Mouse (Mus musculus) thymus, adult 18-20 months (tissue): ENCODE results near the gene Bmpr1a.
"Not testable (repeated sequence)": the region's sequence is repeated elsewhere in the genome, so short reads cannot be mapped to it uniquely, and the experiment has no call there.

Experiments
- DNase-seq, 2 experiments: peaks; one replicate each; pipeline ENCODE4 v3.0.0; 2022; ENCODE audit warnings: mixed read lengths in 2 of 2

The Bmpr1a gene

DNA sequence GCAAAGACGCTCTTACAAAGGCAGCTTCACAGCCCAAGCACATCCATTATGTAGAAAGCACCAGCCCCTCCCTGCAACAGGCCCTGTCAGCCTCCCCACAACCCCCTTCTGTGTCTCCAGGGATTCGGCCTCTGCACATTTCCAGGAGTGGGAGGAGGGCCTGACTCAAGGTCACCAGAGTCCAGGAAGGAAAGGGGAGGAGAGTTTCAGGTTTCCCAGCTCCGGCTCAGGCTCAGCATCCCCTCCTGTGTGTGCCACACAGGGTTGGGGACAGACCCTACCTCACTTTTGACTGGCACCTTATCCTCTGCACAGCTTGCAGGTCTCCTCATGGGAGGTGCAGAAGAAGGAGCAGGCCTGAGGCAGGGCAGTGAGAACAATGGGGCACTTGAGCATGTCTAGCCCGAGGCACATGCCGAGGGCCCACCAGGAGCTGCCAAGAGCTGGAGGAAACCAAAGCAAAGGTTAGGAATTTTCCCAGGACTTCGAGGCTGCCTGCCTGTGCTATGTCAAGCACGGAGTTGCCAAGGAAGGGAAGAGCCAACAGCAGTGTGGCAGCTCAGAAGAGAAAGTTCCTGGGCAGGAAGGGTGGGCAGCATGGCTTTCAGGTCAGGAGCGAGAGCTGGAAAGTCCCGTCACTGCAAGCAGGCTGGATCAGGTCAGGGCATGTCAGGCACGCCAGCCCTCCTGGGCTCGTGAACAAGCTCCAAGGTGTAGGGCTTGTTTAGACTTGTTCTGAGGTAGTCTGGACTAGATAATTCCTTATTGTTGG, 124.4 kb downstream of the Bmpr1a start:
- no peak for DNase-seq

DNA sequence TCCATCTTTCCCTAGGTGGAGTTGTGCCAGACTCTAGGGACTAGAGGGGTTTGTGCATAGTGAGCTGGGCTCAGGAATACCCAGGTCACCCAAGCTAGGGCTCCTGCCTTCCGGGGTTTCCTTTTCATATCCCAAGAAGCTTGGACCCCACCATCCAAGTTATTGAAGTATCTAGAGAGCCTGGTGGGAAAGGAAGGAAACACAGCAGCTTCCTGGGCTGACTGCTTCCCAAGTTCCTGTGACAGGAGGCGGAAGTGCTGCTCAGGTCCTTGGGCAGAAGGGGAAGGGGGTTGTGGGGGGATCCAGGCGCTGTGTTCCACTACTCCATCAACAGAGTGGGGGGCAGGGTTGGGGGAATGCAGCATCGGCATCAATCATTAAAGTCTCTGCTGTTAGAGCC, 126.0 kb downstream of the Bmpr1a start:
- no peak for DNase-seq

DNA sequence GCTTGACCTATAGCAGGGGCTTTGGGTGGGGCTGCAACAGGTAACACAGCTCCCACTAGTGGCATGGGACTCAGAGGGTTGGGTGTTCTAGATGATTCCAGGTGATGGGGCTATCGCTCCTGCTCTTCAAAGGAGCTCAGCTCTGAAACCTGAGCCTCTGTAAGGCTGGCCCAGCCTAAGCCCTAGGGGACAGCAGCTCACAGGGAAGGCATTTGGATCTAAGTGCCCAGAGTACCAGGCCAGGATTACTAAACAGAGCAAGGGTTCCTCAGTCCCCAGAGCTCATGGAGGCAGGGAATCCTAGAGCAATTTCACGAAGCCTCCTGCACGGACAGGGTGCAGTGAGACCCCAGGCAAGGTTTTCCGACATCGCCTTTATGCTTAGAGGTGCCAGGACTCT, 127.2 kb downstream of the Bmpr1a start:
- DNase-seq: no peak

GRCm38 (mm10) chr14:34375415-34375904, 127.7 kb downstream of the Bmpr1a start, which contains the start of gene Mmrn2:
Mmrn2 (plus strand) TSS chr14:34375465.
- no peak for DNase-seq

GRCm38 (mm10) chr14:34374577-34374976, 128.6 kb downstream of the Bmpr1a start, which contains the start of gene Sncg:
Sncg (minus strand) TSS chr14:34374789.
- DNase-seq: no peak

- no peak for DNase-seq
Measured at GRCm38 (mm10) chr14:34373581-34373980, 129.6 kb downstream of the Bmpr1a start.

DNA sequence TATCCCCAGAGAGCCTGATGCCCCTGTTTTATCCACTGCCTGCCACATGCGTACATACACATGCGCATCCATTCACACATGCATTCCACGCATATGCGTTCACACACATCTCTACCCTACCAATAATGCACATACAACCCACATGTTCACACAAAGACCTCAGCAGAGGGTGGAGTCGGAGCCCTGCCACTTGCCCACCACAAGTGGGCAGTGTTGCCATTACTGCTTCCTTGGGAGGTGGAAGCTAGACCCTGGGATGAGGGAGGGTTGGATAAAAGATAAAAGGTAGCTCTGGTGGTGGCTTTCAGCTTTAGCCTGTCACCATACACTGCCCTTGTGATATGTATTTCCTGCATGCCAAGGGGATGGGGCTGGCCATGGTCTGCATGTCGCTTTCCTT, 130.5 kb downstream of the Bmpr1a start:
- no peak for DNase-seq

DNA sequence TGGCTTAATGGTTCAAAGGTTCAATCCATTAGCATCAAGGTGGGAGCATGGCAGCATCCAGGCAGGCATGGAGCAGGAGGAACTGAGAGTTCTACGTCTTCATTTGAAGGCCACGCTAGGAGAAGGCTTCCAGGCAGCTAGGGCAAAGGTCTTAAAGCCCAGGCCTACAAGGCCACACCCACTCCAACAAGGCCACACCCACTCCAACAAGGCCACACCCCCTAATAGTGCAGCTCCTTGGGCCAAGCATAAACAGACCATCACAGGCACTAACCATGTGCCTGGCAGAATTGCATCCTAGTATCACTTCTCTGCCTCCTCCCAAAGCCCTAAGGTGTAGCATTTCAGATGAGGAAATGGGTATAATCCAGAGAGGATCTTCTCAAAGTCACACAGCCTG, 131.4 kb downstream of the Bmpr1a start:
- no peak for DNase-seq

DNA sequence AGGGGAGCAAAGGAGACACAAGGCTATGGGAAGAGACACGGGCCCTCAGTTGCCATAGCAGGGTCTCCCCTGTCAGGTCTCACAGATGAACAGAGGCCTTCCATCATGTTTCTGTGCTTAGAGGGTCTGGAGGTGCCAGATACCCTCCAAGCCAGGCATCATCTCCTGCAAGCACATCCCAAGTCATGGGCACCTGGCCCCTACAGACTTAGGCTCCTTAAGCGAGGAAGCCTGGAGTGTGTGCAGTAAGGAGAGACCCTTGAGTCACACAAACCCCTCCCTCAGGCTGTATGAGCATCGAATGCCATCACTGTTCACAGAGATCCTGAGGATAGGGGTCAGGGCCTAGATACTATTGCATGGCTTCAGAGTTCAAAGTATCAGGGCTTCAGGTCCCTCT, 132.2 kb downstream of the Bmpr1a start:
- no peak for DNase-seq

DNA sequence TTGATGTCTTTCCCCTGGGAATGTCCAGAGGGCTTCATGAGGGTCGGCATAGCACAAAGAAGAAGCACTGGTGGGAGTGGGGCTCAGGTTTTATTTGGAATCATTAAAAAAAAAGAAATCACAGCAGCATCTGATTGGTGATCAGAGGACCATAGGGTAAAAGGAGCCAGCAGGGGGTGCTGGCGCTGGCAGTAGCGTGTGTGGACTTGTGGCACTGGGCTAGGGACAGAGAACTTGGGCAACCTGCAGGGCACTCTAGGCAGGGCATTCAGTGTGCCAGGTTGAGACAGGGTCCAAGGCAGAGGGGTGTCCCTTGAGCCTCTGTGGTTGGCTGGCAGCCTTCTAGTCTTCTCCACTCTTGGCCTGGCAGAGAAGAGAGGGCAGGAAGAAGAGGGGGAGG, 132.9 kb downstream of the Bmpr1a start:
- no peak for DNase-seq

DNA sequence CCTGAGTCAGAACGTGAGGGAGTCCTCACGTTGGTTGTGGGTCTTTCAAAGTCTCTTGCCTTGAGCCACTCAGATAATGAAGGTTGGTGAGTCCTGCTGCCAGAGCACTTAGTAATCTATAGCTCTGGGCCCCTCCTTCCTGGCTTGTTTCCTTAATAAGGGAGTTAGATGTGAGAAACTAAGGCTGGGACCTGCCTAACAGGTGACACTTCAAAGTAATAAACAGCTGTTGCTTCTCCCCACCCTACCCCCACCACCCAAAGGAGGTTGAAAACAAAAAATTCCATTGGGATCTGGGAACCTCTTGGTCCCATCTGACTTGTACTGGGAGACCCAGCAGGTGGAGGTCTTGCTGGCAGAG, 138.0 kb downstream of the Bmpr1a start:
- no peak for DNase-seq

GRCm38 (mm10) chr14:34364254-34365146, 138.6 kb downstream of the Bmpr1a start:
- DNase-seq: not testable (repeated sequence)

DNA sequence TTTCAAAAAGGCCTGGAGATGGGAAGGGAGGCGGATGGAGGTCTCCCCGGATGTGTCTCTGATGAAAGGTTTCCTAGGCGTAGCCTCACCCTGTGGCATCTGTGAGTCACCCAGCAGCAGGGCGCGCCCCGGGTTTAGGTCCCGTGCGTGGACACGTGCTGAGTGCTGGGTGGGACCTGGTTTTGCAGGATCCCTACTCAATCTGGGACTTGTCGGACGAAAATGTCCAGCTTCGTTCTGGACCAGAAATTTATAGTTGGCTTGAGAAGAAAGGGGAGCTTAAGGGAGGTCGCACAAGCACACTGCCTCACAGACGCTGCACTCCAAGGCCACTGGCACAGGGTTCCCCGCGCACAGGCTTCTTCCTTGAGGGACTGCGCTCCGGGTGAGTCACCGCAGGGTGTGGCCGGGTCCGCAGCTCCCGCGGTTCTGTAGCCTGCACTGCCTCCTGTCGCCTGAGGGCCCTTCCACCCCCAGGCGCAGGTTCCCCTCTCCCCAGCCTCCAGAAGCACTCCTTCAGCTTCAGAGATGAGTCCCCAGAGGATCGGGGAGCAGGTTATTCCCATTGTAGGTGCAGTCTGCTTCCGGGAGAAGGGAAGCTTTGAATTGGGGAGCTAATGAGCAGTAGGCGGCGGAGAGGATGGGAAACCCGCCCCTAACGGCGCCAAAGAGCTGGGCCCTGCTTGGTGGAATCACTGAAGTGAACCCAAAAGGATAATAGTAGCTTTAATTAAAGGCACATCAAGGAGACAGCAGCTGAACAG, 139.5 kb downstream of the Bmpr1a start:
- no peak for DNase-seq

DNA sequence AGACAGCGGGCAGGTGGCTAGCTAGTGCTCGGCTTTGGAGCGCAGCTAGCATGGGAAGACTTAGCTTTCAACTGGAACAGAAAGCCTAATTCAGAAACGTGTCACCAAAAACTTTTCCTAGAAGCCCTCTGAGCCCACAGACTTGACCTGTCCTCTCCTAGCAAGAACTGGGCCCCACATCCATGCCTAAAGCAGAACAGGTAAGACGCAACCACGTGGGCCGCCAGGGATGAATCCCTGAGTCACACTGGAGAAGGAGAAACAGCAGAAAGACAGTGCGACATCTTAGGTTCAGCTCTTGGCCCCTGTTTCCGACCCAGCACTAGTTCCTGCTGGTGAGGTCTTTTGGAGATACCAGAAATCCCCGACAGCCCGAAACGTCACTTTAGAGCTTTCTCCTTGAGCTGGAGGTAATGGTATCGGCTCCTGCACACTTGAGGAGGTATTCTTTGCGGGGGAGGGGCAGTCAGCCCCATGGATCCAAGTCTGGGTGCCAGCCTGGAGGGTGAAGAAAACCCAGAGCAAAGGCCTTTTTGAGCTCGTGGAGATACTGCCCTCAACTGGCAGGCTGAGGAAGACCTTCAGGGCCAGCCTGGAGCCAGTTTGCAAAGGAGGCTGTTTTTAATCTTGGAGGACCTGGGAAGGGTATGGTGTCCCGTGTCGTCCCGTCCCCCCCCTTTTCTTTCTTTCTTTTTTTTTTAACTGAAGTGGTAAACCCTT, 140.3 kb downstream of the Bmpr1a start:
- DNase-seq: no peak

GRCm38 (mm10) chr14:34362135-34362534, 141.0 kb downstream of the Bmpr1a start:
- no peak for DNase-seq
